Mouse (Mus musculus): Measurements from ENCODE around the gene Ssu2. TPM values are rescaled to one million over a fixed set of nuclear protein-coding genes. Genes with fewer than 3 reads are reported as not detected.

Gene Ssu2
- polyA plus RNA-seq, 1 experiment from 2014 or later, result 1.4 TPM

- Histone ChIP-seq H3K9ac (replicated peaks; ENCODE audit: low read length) (no peak overlapping the region), H3K27me3 (ENCODE audit: control insufficient read depth, insufficient read depth, low read length) (no peaks in the 10 kb centered on the region), H3K27ac (replicated peaks; ENCODE audit: low read depth, low read length) (no peak overlapping the region), H3K36me3 (replicated peaks; ENCODE audit: control insufficient read depth, insufficient read depth, low read depth, low read length) (no peaks in the 10 kb centered on the region), H3K9me3 (replicated peaks; ENCODE audit: control insufficient read depth, low read length) (no peaks in the 10 kb centered on the region), H3K4me3 (ENCODE audit: low read depth, low read length) (no peak overlapping the region), H3K4me2 (ENCODE audit: low read depth, low read length) (no peak overlapping the region), H3K4me1 (ENCODE audit: control insufficient read depth, insufficient read depth, low read length) (no peaks in the 10 kb centered on the region)
- ATAC-seq (replicated peaks; ENCODE audit: insufficient number of reproducible peaks, low FRiP score, low TSS enrichment, low read depth) (no peak), DNase-seq (ENCODE audit: low spot score) (no peak)
- 86% methylated on average over 5 of the region's 5 CpGs for WGBS
These were observed 53.9 kb downstream of the Ssu2 start for GRCm38 (mm10) chr6:112333930-112334329.

GRCm38 (mm10) chr6:112331223-112331598 is 56.6 kb downstream of the Ssu2 start:
- H3K4me3 ChIP-seq (ENCODE audit: low read depth, low read length), result no peak overlapping the region
- ATAC-seq (replicated peaks; ENCODE audit: insufficient number of reproducible peaks, low FRiP score, low TSS enrichment, low read depth), result no peak
- no peaks in the 10 kb centered on the region for H3K36me3 ChIP-seq (replicated peaks; ENCODE audit: control insufficient read depth, insufficient read depth, low read depth, low read length)
- H3K9ac ChIP-seq (replicated peaks; ENCODE audit: low read length), result no peak overlapping the region
- DNase-seq (ENCODE audit: low spot score), result no peak
- no peaks in the 10 kb centered on the region for H3K27me3 ChIP-seq (ENCODE audit: control insufficient read depth, insufficient read depth, low read length)
- no peaks in the 10 kb centered on the region for H3K4me1 ChIP-seq (ENCODE audit: control insufficient read depth, insufficient read depth, low read length)
- no peak overlapping the region for H3K27ac ChIP-seq (replicated peaks; ENCODE audit: low read depth, low read length)
- no peaks in the 10 kb centered on the region for H3K9me3 ChIP-seq (replicated peaks; ENCODE audit: control insufficient read depth, low read length)
- 76% methylated on average over 6 of the region's 6 CpGs for WGBS
- H3K4me2 ChIP-seq (ENCODE audit: low read depth, low read length), result no peak overlapping the region

- Histone ChIP-seq H3K27ac (replicated peaks; ENCODE audit: low read depth, low read length) (no peak overlapping the region), H3K9ac (replicated peaks; ENCODE audit: low read length) (no peak overlapping the region), H3K4me1 (ENCODE audit: control insufficient read depth, insufficient read depth, low read length) (no peaks in the 10 kb centered on the region), H3K4me3 (ENCODE audit: low read depth, low read length) (no peak overlapping the region), H3K36me3 (replicated peaks; ENCODE audit: control insufficient read depth, insufficient read depth, low read depth, low read length) (no peaks in the 10 kb centered on the region), H3K9me3 (replicated peaks; ENCODE audit: control insufficient read depth, low read length) (no peaks in the 10 kb centered on the region), H3K27me3 (ENCODE audit: control insufficient read depth, insufficient read depth, low read length) (no peaks in the 10 kb centered on the region), H3K4me2 (ENCODE audit: low read depth, low read length) (no peak overlapping the region)
- DNase-seq (ENCODE audit: low spot score) (no peak), ATAC-seq (replicated peaks; ENCODE audit: insufficient number of reproducible peaks, low FRiP score, low TSS enrichment, low read depth) (no peak)
- 86% methylated on average over 5 of the region's 5 CpGs for WGBS
These were observed 57.2 kb downstream of the Ssu2 start for GRCm38 (mm10) chr6:112330520-112331222.

GRCm38 (mm10) chr6:112327793-112328192 is 60.0 kb downstream of the Ssu2 start:
- no peaks in the 10 kb centered on the region for H3K36me3 ChIP-seq (replicated peaks; ENCODE audit: control insufficient read depth, insufficient read depth, low read depth, low read length)
- H3K4me2 ChIP-seq (ENCODE audit: low read depth, low read length), result no peak overlapping the region
- no peak overlapping the region for H3K27ac ChIP-seq (replicated peaks; ENCODE audit: low read depth, low read length)
- H3K27me3 ChIP-seq (ENCODE audit: control insufficient read depth, insufficient read depth, low read length), result no peaks in the 10 kb centered on the region
- 83% methylated on average over 5 of the region's 5 CpGs for WGBS
- ATAC-seq (replicated peaks; ENCODE audit: insufficient number of reproducible peaks, low FRiP score, low TSS enrichment, low read depth) (no peak), DNase-seq (ENCODE audit: low spot score) (no peak)
- H3K4me1 ChIP-seq (ENCODE audit: control insufficient read depth, insufficient read depth, low read length), result no peaks in the 10 kb centered on the region
- no peak overlapping the region for H3K4me3 ChIP-seq (ENCODE audit: low read depth, low read length)
- H3K9me3 ChIP-seq (replicated peaks; ENCODE audit: control insufficient read depth, low read length), result no peaks in the 10 kb centered on the region
- no peak overlapping the region for H3K9ac ChIP-seq (replicated peaks; ENCODE audit: low read length)

GRCm38 (mm10) chr6:112325213-112325612 is 62.6 kb downstream of the Ssu2 start:
- H3K36me3 ChIP-seq (replicated peaks; ENCODE audit: control insufficient read depth, insufficient read depth, low read depth, low read length), result no peaks in the 10 kb centered on the region
- H3K27ac ChIP-seq (replicated peaks; ENCODE audit: low read depth, low read length), result no peak overlapping the region
- no peaks in the 10 kb centered on the region for H3K9me3 ChIP-seq (replicated peaks; ENCODE audit: control insufficient read depth, low read length)
- DNase-seq (ENCODE audit: low spot score) (no peak), ATAC-seq (replicated peaks; ENCODE audit: insufficient number of reproducible peaks, low FRiP score, low TSS enrichment, low read depth) (no peak)
- 97% methylated on average over 3 of the region's 3 CpGs for WGBS
- no peak overlapping the region for H3K4me2 ChIP-seq (ENCODE audit: low read depth, low read length)
- no peaks in the 10 kb centered on the region for H3K4me1 ChIP-seq (ENCODE audit: control insufficient read depth, insufficient read depth, low read length)
- H3K27me3 ChIP-seq (ENCODE audit: control insufficient read depth, insufficient read depth, low read length), result no peaks in the 10 kb centered on the region
- H3K4me3 ChIP-seq (ENCODE audit: low read depth, low read length), result no peak overlapping the region
- H3K9ac ChIP-seq (replicated peaks; ENCODE audit: low read length), result no peak overlapping the region

- no peaks in the 10 kb centered on the region for H3K4me1 ChIP-seq (ENCODE audit: control insufficient read depth, insufficient read depth, low read length)
- WGBS, result 79% methylated on average over 5 of the region's 5 CpGs
These were observed 64.9 kb downstream of the Ssu2 start for GRCm38 (mm10) chr6:112322916-112323315.

GRCm38 (mm10) chr6:112320679-112321078 is 67.1 kb downstream of the Ssu2 start:
- ATAC-seq (replicated peaks; ENCODE audit: insufficient number of reproducible peaks, low FRiP score, low TSS enrichment, low read depth), result no peak

More at GRCm38 (mm10) chr6:112322916-112323315, 64.9 kb downstream of the Ssu2 start:
- ATAC-seq (replicated peaks; ENCODE audit: insufficient number of reproducible peaks, low FRiP score, low TSS enrichment, low read depth) (no peak), DNase-seq (ENCODE audit: low spot score) (no peak)
- Histone ChIP-seq H3K9ac (replicated peaks; ENCODE audit: low read length) (no peak overlapping the region), H3K36me3 (replicated peaks; ENCODE audit: control insufficient read depth, insufficient read depth, low read depth, low read length) (no peaks in the 10 kb centered on the region), H3K27me3 (ENCODE audit: control insufficient read depth, insufficient read depth, low read length) (no peaks in the 10 kb centered on the region), H3K27ac (replicated peaks; ENCODE audit: low read depth, low read length) (no peak overlapping the region), H3K4me2 (ENCODE audit: low read depth, low read length) (no peak overlapping the region), H3K4me3 (ENCODE audit: low read depth, low read length) (no peak overlapping the region), H3K9me3 (replicated peaks; ENCODE audit: control insufficient read depth, low read length) (no peaks in the 10 kb centered on the region)

GRCm38 (mm10) chr6:112319449-112319848 is 68.4 kb downstream of the Ssu2 start:
- Histone ChIP-seq H3K4me2 (ENCODE audit: low read depth, low read length) (no peak overlapping the region), H3K9me3 (replicated peaks; ENCODE audit: control insufficient read depth, low read length) (no peaks in the 10 kb centered on the region), H3K9ac (replicated peaks; ENCODE audit: low read length) (no peak overlapping the region), H3K27me3 (ENCODE audit: control insufficient read depth, insufficient read depth, low read length) (no peaks in the 10 kb centered on the region), H3K4me3 (ENCODE audit: low read depth, low read length) (no peak overlapping the region), H3K4me1 (ENCODE audit: control insufficient read depth, insufficient read depth, low read length) (no peaks in the 10 kb centered on the region), H3K27ac (replicated peaks; ENCODE audit: low read depth, low read length) (no peak overlapping the region), H3K36me3 (replicated peaks; ENCODE audit: control insufficient read depth, insufficient read depth, low read depth, low read length) (no peaks in the 10 kb centered on the region)
- ATAC-seq (replicated peaks; ENCODE audit: insufficient number of reproducible peaks, low FRiP score, low TSS enrichment, low read depth) (no peak), DNase-seq (ENCODE audit: low spot score) (no peak)
- 89% methylated on average over 4 of the region's 4 CpGs for whole genome bisulfite sequencing

More at GRCm38 (mm10) chr6:112320679-112321078, 67.1 kb downstream of the Ssu2 start:
- DNase-seq (ENCODE audit: low spot score), result no peak
- Histone ChIP-seq H3K9me3 (replicated peaks; ENCODE audit: control insufficient read depth, low read length) (no peaks in the 10 kb centered on the region), H3K4me1 (ENCODE audit: control insufficient read depth, insufficient read depth, low read length) (no peaks in the 10 kb centered on the region), H3K27me3 (ENCODE audit: control insufficient read depth, insufficient read depth, low read length) (no peaks in the 10 kb centered on the region), H3K4me3 (ENCODE audit: low read depth, low read length) (no peak overlapping the region), H3K36me3 (replicated peaks; ENCODE audit: control insufficient read depth, insufficient read depth, low read depth, low read length) (no peaks in the 10 kb centered on the region), H3K9ac (replicated peaks; ENCODE audit: low read length) (no peak overlapping the region), H3K27ac (replicated peaks; ENCODE audit: low read depth, low read length) (no peak overlapping the region), H3K4me2 (ENCODE audit: low read depth, low read length) (no peak overlapping the region)
- WGBS, result 45% methylated on average over 5 of the region's 5 CpGs

Data from embryonic facial prominence, embryonic 11.5 days (tissue).